ENCODE assay signal across 20 mouse cellular contexts in genomic region chr1:132144837-132145236, GRCm38 (mm10). TPM values are rescaled to one million over a fixed set of nuclear protein-coding genes. Genes with fewer than 3 reads are reported as not detected.
"Had no signal": no experiment of that assay in that cellular context is flagged by ENCODE, and none has a peak within 500 bp of the region (broad histone marks: within the 10 kb centered on the region; RNA-seq: fewer than 3 reads in every experiment).

No protein-coding gene starts in this region.

- H3K9ac ChIP-seq: limb, embryonic 12.5 days; limb, embryonic 15.5 days; liver, embryonic 14.5 days; liver, postnatal 0 days; lung, embryonic 14.5 days had no signal

- DNase-seq: kidney, adult 2 months; kidney, postnatal 25 days; left cerebral cortex, postnatal 4 days; liver, postnatal 0 days; lung, embryonic 14.5 days; thymus, adult 18-20 months; thymus, postnatal 36 days had no signal

- H3K4me3 ChIP-seq: limb, embryonic 12.5 days; limb, embryonic 15.5 days had no signal

- H3K4me2 ChIP-seq: limb, embryonic 12.5 days; limb, embryonic 15.5 days; liver, embryonic 11.5 days; lung, embryonic 14.5 days had no signal

- H3K27ac ChIP-seq: kidney, postnatal 0 days; limb, embryonic 12.5 days; limb, embryonic 15.5 days; liver, embryonic 14.5 days; macrophage; stomach, postnatal 0 days had no signal

- ATAC-seq: intestine, postnatal 0 days; liver, postnatal 0 days; lung, postnatal 0 days had no signal

- H3K27me3 ChIP-seq: limb, embryonic 15.5 days had no signal

- H3K36me3 ChIP-seq: limb, embryonic 12.5 days; limb, embryonic 15.5 days had no signal

- H3K9me3 ChIP-seq: limb, embryonic 12.5 days; limb, embryonic 15.5 days had no signal

RNA-seq across cellular contexts. Expression of gene Cdk18, which starts 5.4 kb away (rescaled TPM):
- total RNA-seq: megakaryocyte, adult 5-6 weeks had no signal

RNA-seq across cellular contexts. Expression of gene Lemd1, which starts 46.4 kb away (rescaled TPM):
- total RNA-seq: megakaryocyte, adult 5-6 weeks had no signal
- polyA plus RNA-seq: kidney, adult 2 months; liver, embryonic 14.5 days; liver, postnatal 0 days; lung, postnatal 0 days; macrophage; spleen, adult 2 months had no signal

RNA-seq across cellular contexts. Expression of gene AC124108.1, which starts 46.4 kb away (rescaled TPM):
- total RNA-seq: megakaryocyte, adult 5-6 weeks had no signal
- polyA plus RNA-seq: intestine, postnatal 0 days; kidney, adult 2 months; large intestine, adult 2 months; liver, embryonic 14.5 days; liver, postnatal 0 days; lung, postnatal 0 days; macrophage; small intestine, adult 2 months; spleen, adult 2 months had no signal
